Mouse (Mus musculus) kidney, adult 2 months (tissue): ENCODE data around the gene Cntnap1.

Experiments used
- CTCF ChIP-seq: fragments of 200-500 bp; conservative IDR thresholded peaks from 2 replicates; pipeline ENCODE4 v1.5.1; 2011; ENCODE audit warnings: low read depth, mild to moderate bottlenecking, control low read depth, low read length, moderate library complexity, mixed read lengths; ENCODE audit not compliant: insufficient read depth, insufficient read length
- POLR2A ChIP-seq: fragments of 200-500 bp; IDR thresholded peaks from one replicate; pipeline ENCODE4 v1.6.1; 2011; ENCODE audit warnings: low read depth, low read length, control low read depth

- no peak for TF ChIP-seq POLR2A
- no peak for TF ChIP-seq CTCF
Observed at GRCm38 (mm10) chr11:101191919-101192470, 21.7 kb downstream of the Cntnap1 start.
